Mouse (Mus musculus): ENCODE measurements around the gene Cdc42bpg.
"Not testable (repeated sequence)": the region's sequence is repeated elsewhere in the genome, so short reads cannot be mapped to it uniquely, and the experiment has no call there.

Cdc42bpg gene

DNA sequence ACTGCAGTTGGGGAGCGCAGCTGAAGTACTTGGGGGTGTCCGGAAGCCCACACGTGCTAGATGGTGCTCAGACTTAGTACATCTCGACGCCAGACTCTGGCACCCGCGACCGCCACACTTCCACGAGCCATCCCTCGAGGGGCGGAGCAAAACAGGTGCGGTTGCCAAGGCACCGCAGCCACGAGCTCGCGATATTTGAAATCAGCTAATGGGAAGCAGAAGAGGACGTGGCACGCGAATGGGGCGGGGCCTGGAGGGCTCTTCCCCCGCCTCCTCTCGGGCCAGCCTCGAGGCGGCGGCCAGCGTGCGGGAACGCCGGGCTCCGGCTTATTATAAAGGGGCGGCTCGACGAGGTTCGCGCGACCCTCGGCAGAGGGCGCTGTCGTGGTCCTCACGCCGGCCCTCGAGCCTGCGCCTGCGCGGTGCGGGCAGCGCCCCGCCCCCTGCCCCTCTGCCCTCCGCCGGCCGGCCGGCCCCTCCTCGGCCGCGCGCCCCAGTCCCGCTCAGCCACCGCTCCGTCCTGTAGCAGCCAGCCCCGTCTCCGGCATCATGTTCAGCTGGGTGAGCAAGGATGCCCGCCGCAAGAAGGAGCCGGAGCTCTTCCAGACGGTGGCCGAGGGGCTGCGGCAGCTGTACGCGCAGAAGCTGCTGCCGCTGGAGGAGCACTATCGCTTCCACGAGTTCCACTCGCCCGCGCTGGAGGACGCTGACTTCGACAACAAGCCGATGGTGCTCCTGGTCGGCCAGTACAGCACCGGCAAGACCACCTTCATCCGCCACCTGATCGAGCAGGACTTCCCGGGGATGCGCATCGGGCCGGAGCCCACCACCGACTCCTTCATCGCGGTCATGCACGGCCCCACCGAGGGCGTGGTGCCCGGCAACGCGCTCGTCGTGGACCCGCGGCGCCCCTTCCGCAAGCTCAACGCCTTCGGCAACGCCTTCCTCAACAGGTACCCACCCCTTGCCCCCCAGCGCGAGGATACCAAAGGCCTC is 29.5 kb upstream of the Cdc42bpg start, which contains the start of gene Ehd1:
TSS of gene Ehd1 (plus strand) at position 300 of the 996 bp plus-strand sequence.
- peak; percentile 91 for DNase-seq (ENCODE audit: extremely low read depth, low read depth)

DNA sequence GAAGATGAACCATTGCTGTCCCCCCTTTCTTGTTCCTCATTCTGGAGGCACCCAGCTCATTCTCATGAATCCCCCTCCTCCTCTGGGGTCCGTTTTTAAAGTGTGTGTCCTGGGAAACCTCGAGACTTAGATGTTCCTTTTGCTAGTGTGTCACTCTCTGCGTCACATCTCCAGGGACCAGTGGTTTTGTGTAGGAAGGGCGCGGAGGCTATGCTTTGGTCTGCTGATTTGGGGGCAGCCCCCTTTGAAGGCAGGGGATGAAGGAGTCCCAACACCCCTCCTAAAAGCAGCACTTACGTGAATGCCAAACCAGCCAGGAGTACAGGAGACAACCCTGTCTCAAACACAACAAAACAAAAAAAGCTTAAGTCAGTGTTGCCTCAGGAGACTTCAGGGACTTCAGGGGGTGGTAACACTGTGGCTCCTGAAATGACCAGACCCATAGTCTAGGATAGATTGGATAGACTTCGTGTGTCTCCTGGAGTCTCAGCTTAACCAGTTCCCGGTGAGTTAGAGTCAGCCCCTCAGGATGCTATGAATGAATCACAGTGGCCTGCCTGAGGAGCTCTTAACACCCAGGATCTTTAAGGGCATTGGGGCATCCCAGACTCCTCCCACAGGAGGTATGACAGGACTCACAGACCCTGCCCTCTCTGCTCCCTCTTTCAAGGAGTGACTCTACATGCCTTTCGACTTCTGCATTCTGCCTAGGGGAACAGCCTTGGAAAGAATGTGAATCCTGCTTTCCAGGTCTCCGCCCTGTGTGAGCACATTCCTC is 28.4 kb upstream of the Cdc42bpg start:
- DNase-seq (ENCODE audit: extremely low read depth, low read depth), result peak; percentile 79

DNA sequence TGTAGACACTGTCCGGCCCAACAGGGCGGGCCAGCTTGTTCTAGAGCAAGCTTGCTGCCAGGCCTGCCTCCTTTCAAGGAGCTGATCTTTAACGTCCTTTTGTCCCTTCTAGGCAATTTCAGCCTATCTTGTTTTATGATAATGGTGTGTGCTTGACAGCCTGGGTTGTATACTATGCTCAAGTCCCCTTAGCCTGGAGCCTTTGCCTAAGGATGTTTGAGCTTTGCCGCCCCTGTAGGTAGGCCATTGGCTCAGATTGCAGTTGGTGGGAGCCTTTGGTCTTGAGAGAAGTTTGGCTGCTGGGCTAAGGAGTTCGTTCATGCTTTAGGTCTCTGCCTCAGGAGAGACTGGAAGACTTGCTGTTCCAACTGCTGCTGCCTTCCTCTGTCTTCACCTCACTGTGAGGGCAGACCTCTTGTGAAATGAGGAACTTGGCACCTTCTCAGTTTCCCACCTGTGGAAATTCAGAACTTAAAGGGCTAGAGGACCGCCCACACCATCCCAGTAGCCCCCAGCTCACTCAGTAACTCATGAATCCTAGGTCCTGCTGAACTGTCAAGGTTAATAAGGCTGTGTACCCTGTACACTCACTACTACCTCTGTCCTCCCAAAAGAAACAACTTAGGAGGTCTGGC is 27.7 kb upstream of the Cdc42bpg start:
- DNase-seq (ENCODE audit: extremely low read depth, low read depth), result no peak

DNA sequence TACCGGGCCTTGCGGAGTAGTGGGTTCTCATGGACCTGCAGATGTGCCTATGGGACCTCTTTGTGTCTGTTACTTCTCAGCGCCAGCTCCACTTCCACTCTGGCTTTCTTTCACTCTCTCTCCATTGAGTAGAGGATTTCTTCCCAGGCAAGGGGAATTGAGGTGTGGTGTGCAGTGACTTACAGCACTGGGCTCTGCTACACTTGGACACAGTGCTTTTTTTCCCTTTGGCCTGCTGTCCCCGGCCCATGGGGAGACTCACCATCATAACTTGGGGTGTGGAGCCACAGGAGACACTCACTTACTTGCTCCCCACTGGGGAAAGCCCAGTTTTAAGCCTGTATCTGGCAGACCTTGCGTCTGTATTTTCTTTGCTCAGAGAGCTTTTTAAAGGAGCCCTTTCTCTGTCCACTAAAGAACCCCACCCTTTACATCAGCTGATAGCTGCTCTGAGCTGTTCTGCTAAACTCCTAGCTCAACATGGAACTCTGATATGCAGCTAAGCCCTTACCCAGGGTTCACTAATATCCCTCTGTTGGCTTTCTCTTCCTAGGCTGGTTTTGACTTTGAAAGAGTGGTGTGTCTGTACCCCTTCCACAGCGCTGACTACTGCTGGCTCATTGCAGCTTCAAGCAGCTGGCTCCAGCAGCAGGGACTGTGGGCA is 26.6 kb upstream of the Cdc42bpg start:
- DNase-seq (ENCODE audit: extremely low read depth, low read depth), result no peak

DNA sequence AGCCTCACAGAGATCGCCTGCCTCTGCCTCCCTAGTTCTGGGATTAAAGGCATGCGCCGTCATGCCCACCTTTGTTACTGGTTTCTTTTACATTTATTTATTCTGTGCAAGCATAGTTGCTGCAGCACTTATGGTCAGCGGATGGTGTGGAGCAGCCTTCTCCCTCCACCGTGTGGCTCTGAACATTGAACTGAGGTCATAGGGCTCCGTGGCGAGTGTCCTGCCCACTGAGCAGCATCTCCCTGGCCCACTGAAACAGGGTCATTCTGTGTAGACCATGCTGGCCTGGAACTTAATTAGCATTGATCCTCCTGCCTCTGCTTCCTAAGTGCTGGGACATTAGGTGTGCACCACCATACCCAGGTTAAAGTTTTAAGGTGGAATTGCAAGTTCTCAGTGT is 25.7 kb upstream of the Cdc42bpg start:
- no peak for DNase-seq (ENCODE audit: extremely low read depth, low read depth)

- no peak for DNase-seq (ENCODE audit: extremely low read depth, low read depth)
These were observed 24.9 kb upstream of the Cdc42bpg start for GRCm38 (mm10) chr19:6281122-6282020.

GRCm38 (mm10) chr19:6283001-6283400 is 23.3 kb upstream of the Cdc42bpg start:
- no peak for DNase-seq (ENCODE audit: extremely low read depth, low read depth)

GRCm38 (mm10) chr19:6284502-6284901 is 21.8 kb upstream of the Cdc42bpg start:
- DNase-seq (ENCODE audit: extremely low read depth, low read depth), result peak; percentile 87

DNA sequence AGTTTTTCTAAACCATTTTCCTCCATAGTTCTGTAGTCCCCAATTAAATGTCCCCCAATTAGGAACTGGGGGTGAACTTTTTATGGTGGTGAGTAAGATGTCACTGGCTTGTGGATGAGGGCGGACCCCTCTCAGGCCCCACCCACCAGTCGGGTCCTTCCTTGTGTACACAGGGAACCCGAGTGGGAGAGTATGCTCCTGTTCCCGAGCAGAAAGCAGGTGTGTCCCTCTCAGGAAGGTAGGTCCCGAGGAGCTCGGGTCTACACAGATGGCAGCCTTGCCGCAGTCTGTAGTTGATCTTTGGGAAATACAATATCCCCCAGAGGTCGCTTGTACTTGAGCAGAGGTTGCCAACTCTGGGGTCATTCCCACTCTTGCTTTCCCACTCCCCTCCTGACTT is 21.0 kb upstream of the Cdc42bpg start:
- no peak for DNase-seq (ENCODE audit: extremely low read depth, low read depth)

GRCm38 (mm10) chr19:6285632-6286433 is 20.4 kb upstream of the Cdc42bpg start:
- DNase-seq (ENCODE audit: extremely low read depth, low read depth), result no peak

- no peak for DNase-seq (ENCODE audit: extremely low read depth, low read depth)
These were observed 19.5 kb upstream of the Cdc42bpg start for GRCm38 (mm10) chr19:6286434-6287401.

DNA sequence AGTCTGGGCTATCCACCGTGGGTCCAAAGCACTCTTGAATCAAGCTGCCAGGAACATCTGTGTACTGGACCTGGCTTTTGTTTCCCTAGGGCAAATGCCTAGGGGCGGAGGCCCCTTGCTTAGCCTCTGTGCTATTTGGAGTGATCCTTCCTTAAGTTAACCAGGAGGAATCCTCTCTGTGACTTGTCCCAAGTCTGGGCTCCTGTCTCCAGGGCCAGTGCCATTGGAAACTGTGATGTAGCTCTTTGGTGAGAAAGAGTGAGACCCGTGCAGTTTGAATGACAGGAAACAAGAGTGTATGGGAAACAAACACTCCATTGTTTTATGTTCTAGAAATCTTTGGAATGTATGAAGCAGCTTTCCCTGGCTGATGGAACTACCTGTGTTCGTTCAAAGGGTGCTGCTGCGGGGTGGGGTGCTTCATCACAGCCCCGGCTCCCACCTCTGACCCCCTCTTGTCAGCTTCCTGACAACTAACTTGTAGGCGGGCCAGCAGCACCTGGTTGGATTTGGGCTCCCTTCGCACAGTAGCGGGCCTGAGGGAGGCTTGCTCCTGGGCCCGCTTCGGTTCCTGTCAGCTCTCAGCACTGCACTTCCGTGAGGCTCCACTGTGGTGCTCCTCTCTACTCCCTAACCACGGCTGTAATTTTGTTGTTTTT is 17.9 kb upstream of the Cdc42bpg start:
- DNase-seq (ENCODE audit: extremely low read depth, low read depth), result no peak

GRCm38 (mm10) chr19:6289696-6290238 is 16.5 kb upstream of the Cdc42bpg start:
- no peak for DNase-seq (ENCODE audit: extremely low read depth, low read depth)

- DNase-seq (ENCODE audit: extremely low read depth, low read depth), result not testable (repeated sequence)
These were observed 15.5 kb upstream of the Cdc42bpg start for GRCm38 (mm10) chr19:6290720-6291116.

DNA sequence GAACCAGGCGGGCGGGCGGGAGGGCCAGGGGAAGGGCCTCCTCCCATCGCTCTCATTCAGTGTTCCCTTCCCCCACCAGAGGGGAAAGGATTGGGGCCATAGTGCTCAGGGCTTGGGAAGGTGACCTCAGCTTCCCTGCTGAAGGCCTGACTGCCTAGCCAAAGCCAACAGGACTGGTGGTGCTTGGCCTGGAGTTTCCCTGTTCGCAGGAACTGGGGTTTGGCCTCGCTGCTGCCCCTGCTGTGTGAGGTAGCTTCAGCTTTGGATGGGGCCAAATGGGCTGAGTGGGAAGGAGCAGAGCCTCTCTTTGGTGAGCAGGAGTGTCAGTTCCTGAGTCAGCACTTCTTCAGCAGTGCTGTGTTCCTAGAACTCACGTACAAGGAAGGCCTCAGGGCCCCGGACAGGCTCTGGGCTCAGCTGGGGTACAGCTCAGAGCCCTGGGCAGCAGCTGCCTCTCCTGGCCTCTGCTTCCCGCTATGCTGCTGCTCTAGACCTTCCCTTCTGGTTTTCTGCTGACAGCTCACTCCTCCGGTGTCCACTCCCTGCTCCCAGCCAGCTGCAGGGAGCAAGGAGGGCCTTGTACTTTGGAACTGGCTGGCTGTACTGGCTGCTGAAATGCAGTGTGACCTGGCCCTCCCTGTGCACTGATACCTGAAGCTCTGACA is 15.0 kb upstream of the Cdc42bpg start:
- no peak for DNase-seq (ENCODE audit: extremely low read depth, low read depth)

- DNase-seq (ENCODE audit: extremely low read depth, low read depth), result no peak
These were observed 14.0 kb upstream of the Cdc42bpg start for GRCm38 (mm10) chr19:6292262-6292661.

GRCm38 (mm10) chr19:6294301-6294700 is 12.0 kb upstream of the Cdc42bpg start:
- DNase-seq (ENCODE audit: extremely low read depth, low read depth), result no peak

Measured in MEL-GATA-1-ER (cell line).